Mouse (Mus musculus) left cerebral cortex, adult 9 months (tissue): Measurements from ENCODE around the gene Ttc30a1.
"Not testable (repeated sequence)": the region's sequence is repeated elsewhere in the genome, so short reads cannot be mapped to it uniquely, and the experiment has no call there.

Source experiments
- DNase-seq, 2 experiments: peaks; one replicate each; pipeline ENCODE4 v3.0.0; 2022; ENCODE audit warnings: low spot score in 2 of 2

Gene Ttc30a1

DNA sequence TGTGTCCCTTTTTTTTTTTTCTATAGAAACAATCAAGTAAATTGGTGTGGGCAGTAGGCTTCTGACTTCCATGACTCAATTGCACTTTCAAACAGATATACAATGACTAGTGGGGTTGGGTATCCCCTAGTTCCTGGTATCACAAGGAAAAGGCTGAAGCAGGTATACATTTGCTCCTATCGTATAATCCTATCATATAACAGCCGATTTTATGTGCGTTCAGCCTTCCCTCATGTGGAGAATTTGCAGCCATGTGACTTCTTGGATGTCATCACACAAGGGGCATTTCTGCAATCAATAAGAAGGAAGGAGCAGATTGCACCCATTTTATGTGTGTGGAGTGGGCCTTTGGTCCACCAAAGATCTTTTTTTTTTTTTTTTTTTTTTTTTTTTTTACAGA, 1.3 kb upstream of the Ttc30a1 start:
- DNase-seq: no peak

DNA sequence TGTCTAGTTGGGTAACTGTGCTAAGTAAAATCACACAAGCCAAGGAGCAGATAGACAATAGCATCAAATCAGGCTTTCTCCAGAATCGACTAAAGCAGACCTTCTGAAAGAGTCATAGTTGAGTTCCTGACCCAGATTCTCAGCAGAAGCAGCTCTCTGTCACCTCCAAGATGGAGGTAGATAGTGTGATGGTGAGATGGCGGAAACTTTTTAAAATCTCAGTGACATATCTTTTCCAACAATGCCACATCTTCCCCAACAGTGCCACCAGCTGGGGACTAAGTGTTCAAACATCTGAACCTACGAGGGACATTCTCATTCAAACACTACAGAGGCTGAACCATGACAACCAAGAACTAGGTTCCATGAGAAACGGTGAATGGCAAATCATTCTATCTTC, 859 bp upstream of the Ttc30a1 start:
- DNase-seq: no peak

DNA sequence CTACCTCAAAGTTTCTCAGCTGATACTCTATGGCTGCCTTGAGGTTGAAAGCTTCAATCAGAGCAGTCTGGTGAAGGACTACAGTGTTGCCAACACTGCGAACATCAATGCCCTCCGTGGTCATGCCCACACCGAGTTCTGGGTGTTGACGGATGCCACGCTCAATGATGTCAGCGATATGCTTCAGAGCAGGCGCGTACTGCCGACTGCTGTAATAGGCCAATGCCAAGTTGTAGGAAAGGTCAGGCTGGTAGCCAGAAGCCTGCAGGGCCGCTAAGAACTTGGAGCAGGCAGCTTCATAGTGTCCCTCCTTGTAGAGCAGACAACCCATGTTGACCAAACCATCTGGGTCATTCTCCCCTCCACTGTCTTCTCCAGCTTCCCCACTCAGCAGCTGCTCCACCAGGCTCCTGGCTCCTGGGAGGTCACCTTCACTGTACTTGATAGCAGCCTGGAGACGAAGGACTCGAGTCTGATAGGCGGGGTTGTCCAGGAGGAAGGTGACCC, 781 bp downstream of the Ttc30a1 start:
- DNase-seq: not testable (repeated sequence)

DNA sequence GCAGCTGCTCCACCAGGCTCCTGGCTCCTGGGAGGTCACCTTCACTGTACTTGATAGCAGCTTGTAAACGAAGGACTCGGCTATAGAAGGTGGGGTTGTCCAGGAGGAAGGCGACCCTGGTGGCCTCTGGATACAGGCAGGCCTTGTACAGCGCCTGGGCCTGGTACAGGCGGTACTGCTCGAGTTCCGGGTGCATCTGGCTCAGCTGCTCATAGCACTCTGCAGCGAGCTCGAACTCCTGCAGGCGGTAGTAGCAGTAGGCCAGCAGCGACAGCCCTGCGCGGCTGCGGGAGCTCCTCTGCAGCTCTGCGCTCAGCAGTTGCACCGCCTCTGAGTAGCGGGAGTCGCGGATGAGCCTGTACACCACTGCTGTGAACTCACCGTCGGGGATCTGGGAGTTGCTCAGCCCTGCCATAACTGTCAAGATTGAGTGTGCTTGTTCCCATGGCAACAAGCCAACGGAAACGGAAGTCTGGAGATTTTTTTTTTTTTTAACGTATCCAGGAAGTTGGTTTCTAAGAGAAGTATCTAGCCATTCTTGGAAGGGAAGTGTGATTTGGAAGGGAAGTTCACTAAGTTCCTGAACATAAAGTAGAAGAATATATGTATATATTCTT, 3.9 kb downstream of the Ttc30a1 start, which contains the start of gene Ttc30a2:
Gene Ttc30a2, minus strand, starts transcription at position 419 of the 617 bp plus-strand sequence.
- DNase-seq: not testable (repeated sequence)

DNA sequence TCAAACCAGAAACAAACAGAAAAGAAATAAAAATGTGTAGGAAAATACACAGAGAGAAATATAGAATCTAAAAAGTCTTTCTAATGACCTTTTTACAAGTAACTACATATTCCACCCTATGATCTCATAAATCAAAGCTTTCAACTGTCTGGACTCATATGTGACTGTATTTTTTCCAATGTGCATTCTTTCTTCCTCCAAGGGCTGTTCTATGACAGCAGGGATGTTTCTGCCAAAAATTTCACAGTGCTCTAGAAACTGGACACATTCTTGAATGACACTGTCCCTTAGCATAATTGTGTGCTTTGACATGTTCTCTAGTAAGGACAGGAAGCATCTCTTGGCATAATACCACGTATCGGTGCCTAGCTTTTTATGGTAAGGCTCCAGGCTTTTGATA, 5.7 kb downstream of the Ttc30a1 start:
- not testable (repeated sequence) for DNase-seq

DNA sequence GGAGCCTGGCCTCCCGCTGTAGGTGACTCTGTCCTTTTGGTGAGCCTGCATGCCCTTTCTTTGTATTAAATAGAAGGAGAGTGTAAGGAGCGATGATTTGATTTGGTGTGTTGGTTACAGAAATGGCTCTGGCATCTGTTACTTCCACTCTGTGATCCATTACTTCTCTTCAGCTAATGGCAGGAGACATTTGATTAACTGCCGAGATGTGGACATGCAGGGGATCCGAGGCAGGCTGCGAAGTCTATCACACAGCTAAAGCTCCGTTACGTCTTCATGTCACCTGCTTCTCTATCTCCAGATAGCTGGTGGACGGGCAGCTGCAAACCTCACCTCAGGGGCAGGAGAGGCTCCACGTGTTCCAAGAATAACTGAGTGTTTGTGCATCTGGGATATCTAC, 7.6 kb downstream of the Ttc30a1 start:
- DNase-seq: no peak

DNA sequence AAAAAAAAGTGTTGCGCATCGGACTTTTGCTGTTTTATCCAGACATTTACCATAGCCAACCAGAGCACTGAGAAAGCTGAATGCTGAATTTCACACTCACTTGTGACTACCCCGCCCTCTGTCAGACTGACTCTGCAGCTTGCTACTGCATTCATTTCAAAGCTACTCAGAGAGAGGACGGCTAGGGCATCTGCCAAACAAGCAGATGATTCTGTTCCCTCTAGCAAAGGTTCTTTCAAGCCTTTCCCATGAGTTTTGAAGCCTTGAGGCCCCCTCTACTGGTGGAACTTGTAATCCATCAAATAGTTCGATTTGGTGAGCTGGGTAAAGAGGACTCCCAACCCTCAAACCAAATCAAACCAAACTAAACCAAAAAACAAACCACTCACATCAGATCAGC, 16.8 kb downstream of the Ttc30a1 start:
- peak in 1 of 2 experiments; percentile 86 for DNase-seq

DNA sequence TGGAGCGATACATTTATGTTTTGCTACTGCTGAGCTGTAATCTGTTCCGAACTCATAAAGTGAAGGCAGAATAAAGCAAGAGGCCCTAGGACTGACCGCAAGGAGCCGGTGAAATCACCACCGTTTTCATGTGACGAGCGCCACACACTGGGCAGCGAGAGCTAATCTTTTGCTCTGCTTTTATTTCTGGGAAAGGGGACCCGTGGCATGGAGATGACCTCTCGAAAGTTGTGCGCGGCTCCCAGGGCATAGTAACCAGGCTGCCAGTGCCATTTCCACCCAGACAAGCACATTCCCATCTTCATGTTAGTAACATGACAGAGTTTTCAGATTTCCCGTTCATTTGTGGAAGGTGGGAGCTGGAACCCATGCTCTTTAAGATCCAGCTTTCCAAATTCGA, 17.3 kb downstream of the Ttc30a1 start:
- DNase-seq: peak in 1 of 2 experiments; percentile 46

DNA sequence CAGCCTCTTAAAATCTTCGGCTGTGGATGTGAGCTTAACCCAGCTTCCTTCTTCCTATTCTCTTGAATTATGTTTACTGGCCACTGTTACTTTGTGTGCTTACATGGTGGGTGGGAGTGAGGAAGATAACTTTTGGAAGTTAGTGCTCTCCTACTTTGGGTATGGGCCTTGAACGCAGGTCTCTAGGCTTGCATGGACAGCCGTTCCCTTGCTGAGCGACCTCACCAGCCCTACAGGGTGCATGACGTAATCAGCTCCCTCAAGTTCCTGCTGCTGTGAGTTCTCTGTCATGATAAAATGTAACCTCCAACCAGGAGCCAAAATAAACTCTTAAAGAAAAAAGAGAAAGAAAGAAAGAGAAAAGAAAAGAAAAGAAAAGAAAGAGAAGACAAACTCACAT, 17.7 kb downstream of the Ttc30a1 start:
- DNase-seq: no peak

DNA sequence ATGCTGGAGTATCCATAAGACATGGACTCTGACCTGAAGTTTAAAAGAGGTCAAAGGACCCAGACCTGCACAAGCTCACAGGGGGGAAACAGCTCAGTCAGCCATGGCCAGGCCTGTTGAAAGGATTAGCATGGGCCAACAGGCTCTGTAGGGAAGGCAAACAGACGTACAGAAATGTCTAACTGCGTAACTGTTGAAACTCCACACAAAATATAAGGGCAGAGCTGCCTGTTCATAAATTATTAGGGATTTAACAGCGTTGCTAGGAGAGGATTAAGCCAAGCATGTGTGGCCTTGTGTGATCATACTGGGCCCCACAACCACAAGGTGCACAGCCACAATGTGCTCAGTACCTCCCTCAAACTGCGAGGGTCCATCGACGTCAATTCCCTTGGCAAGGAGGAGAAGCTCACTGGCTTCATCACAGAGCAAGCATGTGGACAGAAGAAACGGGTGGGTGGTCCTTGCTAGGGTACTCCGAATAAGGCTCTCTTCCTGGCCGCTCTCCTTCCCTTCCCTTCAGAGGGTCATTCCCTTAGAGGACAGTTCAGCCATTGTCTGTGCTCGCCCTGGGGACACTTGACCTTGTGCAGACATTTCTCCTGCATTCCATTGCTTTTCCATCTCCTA, 18.4 kb downstream of the Ttc30a1 start:
- no peak for DNase-seq

DNA sequence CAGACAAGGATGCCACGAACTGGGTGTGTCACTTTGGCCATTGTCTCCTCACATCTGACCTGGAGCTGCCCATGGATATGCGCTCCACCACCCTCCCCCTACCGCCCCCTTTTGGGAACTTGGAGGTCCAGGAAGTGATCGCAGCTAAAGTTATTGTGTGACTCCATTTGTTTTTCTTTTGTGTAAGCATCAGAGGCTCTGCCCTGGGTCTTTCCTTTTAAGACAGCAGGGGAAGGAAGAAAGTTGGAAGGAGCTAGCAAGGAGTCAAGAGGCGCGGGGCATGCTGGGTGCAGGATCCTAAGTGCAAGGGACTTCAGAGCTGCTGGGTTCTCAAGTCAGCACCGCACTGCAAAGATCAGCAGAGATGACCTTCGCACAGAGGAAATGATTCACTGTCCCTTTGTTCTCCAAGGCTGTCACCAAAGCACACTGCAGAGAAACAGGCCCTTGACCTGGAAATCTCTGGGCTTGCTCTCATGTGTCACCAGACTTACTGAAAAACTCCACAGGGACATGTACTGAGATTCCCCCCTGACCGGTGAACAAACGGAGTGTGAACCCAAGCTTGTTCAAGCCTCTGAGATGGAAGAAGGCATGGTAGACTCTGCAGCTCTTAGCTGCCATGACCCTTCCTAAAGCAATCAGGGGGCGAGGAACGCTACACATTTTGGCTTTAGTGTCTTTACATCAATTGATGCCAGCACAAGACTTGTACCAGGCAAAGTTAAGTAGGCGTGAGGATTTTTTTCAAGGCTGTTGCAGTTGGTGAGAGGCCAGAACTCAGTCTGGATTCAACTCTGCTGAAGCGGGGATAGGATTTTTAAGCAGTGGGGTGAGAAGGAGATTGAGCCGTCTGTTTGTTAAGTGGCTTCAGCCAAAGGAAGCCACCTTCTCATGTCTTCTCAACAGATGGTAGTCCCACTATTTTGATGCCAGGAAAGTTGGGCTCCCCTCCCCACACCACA, 21.1 kb downstream of the Ttc30a1 start:
- peak in 1 of 2 experiments; percentile 46 for DNase-seq

DNA sequence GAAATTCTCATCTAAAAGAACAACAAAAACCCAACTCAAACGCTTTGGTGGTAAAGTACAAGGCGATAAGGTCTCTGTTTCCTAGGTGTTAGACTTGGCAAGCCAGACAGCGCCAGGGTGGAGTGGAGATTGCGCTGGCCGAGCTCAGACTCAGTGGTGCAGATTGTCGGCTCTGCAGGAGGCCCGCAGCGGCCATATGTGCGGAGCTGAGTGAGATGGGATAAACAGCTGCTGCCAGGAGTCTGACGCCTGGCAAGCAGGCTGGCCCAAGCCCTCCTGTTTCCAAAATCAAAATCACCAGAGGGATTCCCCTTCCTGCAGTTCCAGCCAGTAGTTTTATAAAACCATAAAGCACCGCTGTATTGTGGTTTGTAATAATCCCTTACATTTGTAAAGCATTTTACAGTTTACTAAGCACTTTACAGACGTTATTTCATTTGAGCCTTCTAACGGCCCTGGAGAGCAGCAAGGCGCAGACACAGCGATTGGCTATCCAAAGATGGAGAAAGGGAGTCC, 21.9 kb downstream of the Ttc30a1 start:
- DNase-seq: no peak

DNA sequence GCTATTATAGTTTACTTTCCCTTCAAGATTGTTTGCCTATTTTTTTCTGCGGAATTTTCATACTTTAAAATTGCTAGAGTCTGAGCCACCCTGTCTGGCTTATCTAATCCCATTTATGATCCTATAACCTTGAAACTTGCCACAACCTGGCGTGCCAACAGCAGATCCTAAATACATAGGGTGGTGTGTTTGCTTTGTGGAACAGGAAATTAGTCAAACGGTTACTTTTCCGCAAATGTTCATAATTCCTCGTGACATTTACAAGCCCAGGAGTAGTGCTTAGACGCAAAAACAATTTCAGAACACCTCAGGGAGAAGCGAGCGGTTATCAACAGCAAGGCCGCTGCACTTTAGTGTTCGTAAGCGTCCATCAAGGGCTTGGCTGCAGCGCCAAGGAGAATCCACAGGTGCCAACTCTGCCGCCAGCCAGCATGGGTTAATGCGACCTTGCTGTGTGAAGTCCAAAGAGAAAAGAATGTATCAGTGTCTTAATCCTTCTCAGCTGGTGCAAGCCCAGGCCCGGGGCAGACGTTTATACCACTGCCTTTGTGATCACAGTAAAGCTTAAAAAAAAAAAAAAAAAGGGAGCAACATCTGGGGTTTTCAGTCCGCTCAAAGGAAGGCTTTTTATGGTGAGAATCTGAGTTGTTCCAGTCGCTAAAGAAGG, 22.5 kb downstream of the Ttc30a1 start:
- no peak for DNase-seq

DNA sequence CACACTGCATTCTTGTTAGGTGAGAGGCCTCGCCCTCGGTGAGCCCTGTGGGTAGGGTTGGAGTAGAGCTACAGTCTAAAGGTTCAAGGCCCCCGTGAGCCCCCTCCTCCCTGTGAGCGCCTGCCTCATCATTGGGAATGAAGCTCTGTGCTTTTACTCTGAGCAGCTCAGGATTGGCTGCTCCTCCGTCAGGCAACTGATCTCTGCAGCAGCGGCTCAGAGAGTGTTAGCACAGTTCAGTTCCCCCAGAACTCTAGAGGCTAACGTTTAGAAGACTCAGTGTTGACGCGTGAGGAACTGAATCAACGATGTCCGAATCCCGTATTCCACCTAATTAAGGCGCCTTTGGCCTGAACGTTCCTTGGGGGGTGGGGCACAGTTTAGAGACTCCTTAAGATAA, 26.1 kb downstream of the Ttc30a1 start:
- no peak for DNase-seq

DNA sequence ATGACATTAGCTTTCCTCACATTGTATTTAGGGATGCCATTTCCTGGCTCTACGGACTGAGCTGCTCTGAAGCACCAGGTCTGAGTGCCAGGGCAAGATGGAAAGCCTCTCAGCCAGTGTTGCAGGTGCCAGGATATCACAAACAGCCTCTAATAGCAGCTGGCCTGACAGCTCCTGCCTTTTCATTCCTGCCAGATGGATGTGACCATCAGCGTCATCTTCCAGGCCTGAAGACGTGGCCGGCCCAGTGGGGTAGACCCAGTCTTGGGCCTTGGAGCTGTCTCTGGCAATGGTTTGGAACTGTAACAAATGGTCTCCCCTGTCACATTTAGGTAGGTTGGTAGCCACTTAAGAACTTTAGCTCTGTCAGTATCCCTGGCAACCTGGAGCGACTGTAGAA, 28.4 kb downstream of the Ttc30a1 start:
- DNase-seq: no peak

DNA sequence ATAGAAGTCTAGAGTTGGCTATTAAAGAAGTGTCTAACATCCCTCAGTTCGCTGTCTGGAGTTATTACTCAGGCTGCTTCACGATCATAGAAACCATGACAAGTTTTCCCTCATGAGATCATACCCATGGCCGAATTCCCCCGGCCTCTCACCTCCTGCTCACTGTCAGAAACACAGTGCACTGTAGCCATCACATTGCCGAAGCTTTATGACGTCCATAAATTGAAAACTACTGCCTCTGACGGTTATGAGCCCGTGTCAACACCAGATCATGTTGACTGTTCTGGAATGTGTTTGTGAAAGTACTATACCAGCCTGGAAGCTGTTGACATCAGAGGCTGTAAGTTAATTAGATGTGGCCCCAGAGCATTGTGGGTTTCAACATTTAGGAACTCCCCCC, 31.1 kb downstream of the Ttc30a1 start:
- no peak for DNase-seq

DNA sequence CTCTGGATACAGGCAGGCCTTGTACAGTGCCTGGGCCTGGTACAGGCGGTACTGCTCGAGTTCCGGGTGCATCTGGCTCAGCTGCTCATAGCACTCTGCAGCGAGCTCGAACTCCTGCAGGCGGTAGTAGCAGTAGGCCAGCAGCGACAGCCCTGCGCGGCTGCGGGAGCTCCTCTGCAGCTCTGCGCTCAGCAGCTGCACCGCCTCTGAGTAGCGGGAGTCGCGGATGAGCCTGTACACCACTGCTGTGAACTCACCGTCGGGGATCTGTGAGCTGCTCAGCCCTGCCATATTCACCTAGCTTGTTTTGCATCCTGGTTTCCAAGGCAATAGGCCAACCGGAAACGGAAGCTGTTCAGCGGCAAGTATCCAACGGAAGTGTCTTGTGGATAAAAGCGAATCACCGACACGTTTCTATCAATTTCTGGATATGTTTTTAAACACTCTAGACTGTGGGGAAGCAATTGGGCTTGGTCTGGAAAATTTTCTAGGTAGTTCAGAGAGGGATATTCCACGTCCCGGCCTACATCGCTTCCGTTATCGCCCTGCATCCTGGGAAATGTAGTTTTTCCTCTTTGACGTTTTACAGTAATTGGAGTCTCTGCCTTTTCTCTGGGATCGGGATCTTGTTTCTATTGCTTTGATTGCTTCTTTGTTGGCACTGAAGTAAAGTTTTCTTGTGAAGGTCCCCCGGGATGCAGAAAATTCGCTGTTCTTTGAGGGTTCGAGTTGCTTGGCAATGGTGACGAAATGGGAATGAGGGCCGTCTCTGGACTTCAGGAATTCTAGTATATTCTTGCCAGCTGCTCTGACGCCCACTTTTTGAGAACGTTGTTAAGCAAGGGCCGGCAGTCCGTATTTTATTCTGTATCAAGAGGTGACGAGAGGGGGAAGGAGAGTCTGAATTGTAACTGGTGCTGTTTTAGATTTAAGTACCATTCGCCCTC, 43.4 kb downstream of the Ttc30a1 start, which contains the start of gene Ttc30b:
Gene Ttc30b, minus strand, starts transcription at position 469 of the 947 bp plus-strand sequence.
- peak; percentile 42 to 78 for DNase-seq

DNA sequence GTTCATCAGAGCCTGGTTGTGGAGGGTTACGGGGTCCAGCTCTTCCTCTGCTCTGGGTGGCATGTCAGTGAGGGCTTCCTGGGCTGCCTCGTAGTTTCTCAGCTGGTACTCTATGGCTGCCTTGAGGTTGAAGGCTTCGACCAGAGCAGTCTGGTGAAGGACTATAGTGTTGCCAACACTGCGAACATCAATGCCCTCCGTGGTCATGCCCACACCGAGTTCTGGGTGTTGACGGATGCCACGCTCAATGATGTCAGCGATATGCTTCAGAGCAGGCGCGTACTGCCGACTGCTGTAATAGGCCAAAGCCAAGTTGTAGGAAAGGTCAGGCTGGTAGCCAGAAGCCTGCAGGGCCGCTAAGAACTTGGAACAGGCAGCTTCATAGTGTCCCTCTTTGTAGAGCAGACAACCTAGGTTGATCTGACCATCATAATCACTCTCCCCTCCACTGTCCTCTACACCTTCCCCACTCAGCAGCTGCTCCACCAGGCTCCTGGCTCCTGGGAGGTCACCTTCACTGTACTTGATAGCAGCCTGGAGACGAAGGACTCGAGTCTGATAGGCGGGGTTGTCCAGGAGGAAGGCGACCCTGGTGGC, 44.1 kb downstream of the Ttc30a1 start:
- DNase-seq: not testable (repeated sequence)

DNA sequence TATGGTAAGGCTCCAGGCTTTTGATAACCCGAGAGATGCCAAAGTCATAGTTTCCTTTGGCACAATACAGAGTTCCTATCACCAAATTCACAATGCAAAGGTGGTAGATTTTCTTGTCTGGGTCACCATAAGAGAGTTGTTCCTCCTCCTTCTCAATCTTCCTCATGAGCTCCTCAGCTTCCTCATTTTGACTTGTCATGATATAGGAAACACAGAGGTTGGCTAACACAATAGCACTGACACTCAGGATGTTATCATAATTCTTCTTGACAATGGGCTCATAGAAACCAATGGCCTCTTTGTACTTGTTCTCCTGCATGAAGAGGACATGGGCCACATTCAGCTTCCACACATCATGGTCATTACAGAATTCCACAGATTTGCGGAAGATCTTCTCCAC, 45.1 kb downstream of the Ttc30a1 start:
- not testable (repeated sequence) for DNase-seq

DNA sequence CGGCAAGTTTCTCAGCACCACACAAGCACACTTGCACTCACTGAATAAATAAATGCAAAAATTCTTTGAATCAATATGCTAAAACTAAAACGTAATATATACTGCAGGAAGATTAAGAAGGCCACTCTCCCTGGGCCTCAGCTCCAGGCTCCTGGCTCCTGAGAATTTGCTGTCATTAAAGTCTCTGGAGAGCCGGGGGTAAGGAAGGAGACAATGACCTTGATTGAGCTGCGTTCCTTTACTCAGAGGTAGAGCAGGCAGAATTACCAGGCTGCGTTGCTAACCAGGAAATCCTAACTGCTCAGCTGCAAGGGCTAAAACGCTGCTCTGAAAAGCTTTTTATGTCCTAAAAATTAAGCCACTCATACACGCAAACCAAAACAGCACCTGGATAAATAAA, 48.2 kb downstream of the Ttc30a1 start:
- DNase-seq: no peak
